Mouse (Mus musculus) MEL (cell line): ENCODE results near the gene Preb. TPM values are rescaled to one million over a fixed set of nuclear protein-coding genes. Genes with fewer than 3 reads are reported as not detected.

ENCODE experiments used
- DNase-seq: peaks from one replicate; pipeline ENCODE4 v3.0.0; 2011; ENCODE audit warnings: low read depth, low spot score
- H3K27ac ChIP-seq: 2 replicates; pipeline ENCODE4 v1.5.1; 2012; ENCODE audit warnings: low read depth, mild to moderate bottlenecking, control low read depth, low read length, moderate library complexity; ENCODE audit not compliant: control insufficient read depth
- H3K27me3 ChIP-seq, 2 experiments: fragments of 150-350 bp in 1 of 2; sonication (generic) in 1 of 2; 2 replicates each; pipeline ENCODE4 v1.6.1; 2012; ENCODE audit warnings: low read length in 2 of 2, mild to moderate bottlenecking in 2 of 2, improper control_type of control experiment in 1 of 2, moderate library complexity in 1 of 2; ENCODE audit not compliant: insufficient read depth in 2 of 2, control insufficient read depth in 1 of 2
- H3K36me3 ChIP-seq, 2 experiments: 2 replicates each; pipeline ENCODE4 v1.6.1; 2012 to 2014; ENCODE audit warnings: low read length in 2 of 2, improper control_type of control experiment in 1 of 2, inconsistent platforms in 1 of 2, mild to moderate bottlenecking in 1 of 2; ENCODE audit not compliant: insufficient read depth in 2 of 2, control insufficient read depth in 1 of 2
- H3K4me1 ChIP-seq, 2 experiments: fragments of 150-350 bp in 1 of 2; sonication (generic) in 1 of 2; 2 replicates each; pipeline ENCODE4 v1.6.1; 2012; ENCODE audit warnings: low read length in 2 of 2, improper control_type of control experiment in 1 of 2, mild to moderate bottlenecking in 1 of 2; ENCODE audit not compliant: insufficient read depth in 2 of 2, control insufficient read depth in 1 of 2
- H3K4me3 ChIP-seq, 2 experiments: fragments of 150-350 bp in 1 of 2; sonication (generic) in 1 of 2; 2 replicates each; pipeline ENCODE4 v1.5.1; 2012; ENCODE audit warnings: low read depth in 2 of 2, low read length in 2 of 2, mild to moderate bottlenecking in 2 of 2, moderate library complexity in 2 of 2, control low read depth in 1 of 2, improper control_type of control experiment in 1 of 2; ENCODE audit not compliant: control insufficient read depth in 1 of 2, insufficient read depth in 1 of 2
- H3K79me2 ChIP-seq: 2 replicates; pipeline ENCODE4 v1.6.1; 2012; ENCODE audit warnings: mild to moderate bottlenecking, low read length, moderate library complexity; ENCODE audit not compliant: control insufficient read depth, poor library complexity, insufficient read depth
- H3K9ac ChIP-seq: 2 replicates; pipeline ENCODE4 v1.6.1; 2012; ENCODE audit warnings: low read depth, mild to moderate bottlenecking, control low read depth, low read length, moderate library complexity; ENCODE audit not compliant: control insufficient read depth, poor library complexity, severe bottlenecking
- H3K9me3 ChIP-seq: fragments of 150-350 bp; sonication (generic); replicated peaks from 2 replicates; pipeline ENCODE4 v1.6.1; 2012; ENCODE audit warnings: mild to moderate bottlenecking, low read length, improper control_type of control experiment, moderate library complexity; ENCODE audit not compliant: insufficient read depth
- BHLHE40 ChIP-seq: IDR thresholded peaks from 2 replicates; pipeline ENCODE4 v1.6.1; 2012; ENCODE audit warnings: low read depth, mild to moderate bottlenecking, inconsistent platforms, low read length, improper control_type of control experiment, borderline replicate concordance
- CHD1 ChIP-seq: IDR thresholded peaks from 2 replicates; pipeline ENCODE4 v1.6.1; 2012; ENCODE audit warnings: low read depth, mild to moderate bottlenecking, inconsistent platforms, low read length, improper control_type of control experiment
- CHD2 ChIP-seq: IDR thresholded peaks from 2 replicates; pipeline ENCODE4 v1.6.1; 2011; ENCODE audit warnings: low read length, improper control_type of control experiment
- ELF1 ChIP-seq: IDR thresholded peaks from 2 replicates; pipeline ENCODE4 v1.6.1; 2014; ENCODE audit warnings: low read depth, mild to moderate bottlenecking, inconsistent platforms, low read length, improper control_type of control experiment, moderate library complexity
- ETS1 ChIP-seq: IDR thresholded peaks from 2 replicates; pipeline ENCODE4 v1.6.1; 2012; ENCODE audit warnings: low read depth, mild to moderate bottlenecking, inconsistent platforms, low read length, improper control_type of control experiment, moderate library complexity
- GABPA ChIP-seq: IDR thresholded peaks from 2 replicates; pipeline ENCODE4 v1.6.1; 2012; ENCODE audit warnings: low read depth, mild to moderate bottlenecking, inconsistent platforms, low read length, improper control_type of control experiment, moderate library complexity
- MAFK ChIP-seq: IDR thresholded peaks from 2 replicates; pipeline ENCODE4 v1.6.1; 2011; ENCODE audit warnings: low read depth, mild to moderate bottlenecking, low read length, improper control_type of control experiment, borderline replicate concordance
- MAZ ChIP-seq: IDR thresholded peaks from 2 replicates; pipeline ENCODE4 v1.6.1; 2012; ENCODE audit warnings: low read depth, mild to moderate bottlenecking, inconsistent platforms, low read length, improper control_type of control experiment
- MEF2A ChIP-seq: IDR thresholded peaks from 2 replicates; pipeline ENCODE4 v1.6.1; 2014; ENCODE audit warnings: low read depth, mild to moderate bottlenecking, inconsistent platforms, low read length, improper control_type of control experiment; ENCODE audit not compliant: poor library complexity, insufficient replicate concordance, severe bottlenecking; ENCODE audit errors: extremely low read depth
- MYC ChIP-seq: IDR thresholded peaks from 2 replicates; pipeline ENCODE4 v1.6.1; 2011; ENCODE audit warnings: low read depth, mild to moderate bottlenecking, low read length, improper control_type of control experiment, moderate library complexity
- NRF1 ChIP-seq: IDR thresholded peaks from 2 replicates; pipeline ENCODE4 v1.6.1; 2014; ENCODE audit warnings: low read depth, mild to moderate bottlenecking, inconsistent platforms, low read length, improper control_type of control experiment, moderate library complexity; ENCODE audit not compliant: poor library complexity, insufficient read depth, severe bottlenecking
- SIN3A ChIP-seq: IDR thresholded peaks from 2 replicates; pipeline ENCODE4 v1.6.1; 2012; ENCODE audit warnings: low read length, improper control_type of control experiment, inconsistent platforms
- TBP ChIP-seq: IDR thresholded peaks from 2 replicates; pipeline ENCODE4 v1.8.0; 2011; ENCODE audit warnings: low read depth, low read length, improper control_type of control experiment
- UBTF ChIP-seq: IDR thresholded peaks from 2 replicates; pipeline ENCODE4 v1.6.1; 2012; ENCODE audit warnings: low read depth, mild to moderate bottlenecking, inconsistent platforms, low read length, improper control_type of control experiment, moderate library complexity, borderline replicate concordance; ENCODE audit not compliant: insufficient read depth
- ZC3H11A ChIP-seq: IDR thresholded peaks from 2 replicates; pipeline ENCODE4 v1.6.1; 2012; ENCODE audit warnings: low read depth, mild to moderate bottlenecking, inconsistent platforms, low read length, improper control_type of control experiment
- ZNF384 ChIP-seq: IDR thresholded peaks from 2 replicates; pipeline ENCODE4 v1.6.1; 2012; ENCODE audit warnings: low read depth, mild to moderate bottlenecking, inconsistent platforms, low read length, improper control_type of control experiment
- polyA plus RNA-seq, 2 experiments: library from polyadenylated mRNA; stranded (reverse) in 1 of 2; unstranded in 1 of 2; fragments of >175 nt in 1 of 2; fragments of >200 nt in 1 of 2; gene quantifications; 2 replicates each; pipeline versions ENCODE4 v1.2.1 to v1.2.4; 2012; ENCODE audit warnings: low replicate concordance in 2 of 2, low read depth in 1 of 2; ENCODE audit not compliant: insufficient read length in 2 of 2, insufficient read depth in 1 of 2, missing spikeins in 1 of 2
- total RNA-seq: library from RNA; depleted of rRNA; stranded (reverse); fragments of 300-350 nt; gene quantifications from 2 replicates; pipeline ENCODE4 v1.2.3, GENCODE M21; 2012

Preb gene
- total and polyA plus RNA-seq, 3 experiments, result 143 to 247 TPM; not detected in 1

- TF ChIP-seq MAFK (no peak), MAZ (no peak), ELF1 (no peak), NRF1 (no peak)
These were observed 9.3 kb upstream of the Preb start (continued) for GRCm38 (mm10) chr5:30969440-30969839.

DNA sequence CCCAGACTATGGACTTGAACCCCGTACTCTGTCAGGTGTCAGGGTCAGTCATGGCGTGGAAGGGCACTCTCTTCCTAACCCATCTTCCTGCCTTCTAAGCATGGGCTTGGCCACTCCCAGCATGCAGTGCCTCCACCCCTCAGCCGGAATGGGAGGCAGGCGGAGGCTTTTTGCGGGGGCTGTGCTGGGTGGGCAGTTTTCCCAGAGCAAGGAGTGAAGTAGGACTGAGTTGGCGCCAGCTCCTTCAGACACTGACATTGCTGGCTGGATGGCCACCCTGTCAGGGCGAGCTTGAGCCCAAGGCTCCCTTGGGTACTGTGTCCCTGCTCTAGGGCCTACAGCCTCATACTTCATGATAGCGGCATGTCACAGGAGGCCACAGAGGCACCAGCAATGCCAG, 8.3 kb upstream of the Preb start, which contains the start of gene Tcf23:
TSS of gene Tcf23 (plus strand) at position 247 of the 400 bp plus-strand sequence.
- no peak within 1 kb of the TSS for H3K27ac ChIP-seq
- no peaks in the 10 kb centered on the region for H3K79me2 ChIP-seq
- H3K27me3 ChIP-seq, result 0 out of 4 replicates have a peak, but pooled peaks cover 0 to 2% of the 10 kb centered on the region in 2 experiments
- no peak within 1 kb of the TSS for H3K9ac ChIP-seq
- peaks cover 0 to 26% of the 10 kb centered on the region in 2 experiments; a peak in 3 of 4 replicates for H3K4me1 ChIP-seq
- H3K4me3 ChIP-seq, result no peak within 1 kb of the TSS
- TF ChIP-seq ZNF384 (no peak), SIN3A (no peak), CHD2 (no peak), ETS1 (no peak), BHLHE40 (no peak)
- TF ChIP-seq, all 39 proteins: peak for 0
- Histone ChIP-seq H3K9me3 (no peaks in the 10 kb centered on the region), H3K36me3 (peaks cover 0 to 16% of the 10 kb centered on the region in 2 experiments; a peak in 2 of 4 replicates)
- DNase-seq, result no peak

DNA sequence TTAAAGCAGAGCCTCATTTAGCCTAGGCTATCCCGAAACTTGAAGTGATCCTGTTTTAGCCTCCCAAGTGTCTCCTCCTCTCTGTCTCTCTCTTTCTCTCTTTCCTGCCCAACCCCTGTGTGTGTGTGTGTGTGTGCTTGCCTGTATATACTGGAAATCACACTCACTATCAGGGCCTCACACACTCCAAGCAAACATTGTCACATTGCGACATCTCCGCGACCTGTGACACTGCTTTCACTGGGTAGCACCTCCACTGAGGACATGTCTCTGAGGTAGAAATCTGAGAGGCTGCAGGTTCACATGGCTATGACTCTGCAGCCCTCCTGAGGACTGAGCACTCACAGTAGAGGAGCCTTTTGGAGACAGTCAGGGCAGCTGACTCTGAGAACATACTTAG, 6.0 kb upstream of the Preb start:
- Histone ChIP-seq H3K79me2 (no peaks in the 10 kb centered on the region), H3K9ac (no peak overlapping the region), H3K27ac (no peak overlapping the region), H3K36me3 (peaks cover 0 to 22% of the 10 kb centered on the region in 2 experiments; a peak in 2 of 4 replicates), H3K9me3 (no peaks in the 10 kb centered on the region), H3K4me3 (no peak overlapping the region), H3K4me1 (peaks cover 2 to 31% of the 10 kb centered on the region in 2 experiments; a peak in 3 of 4 replicates), H3K27me3 (0 out of 4 replicates have a peak, but pooled peaks cover 0 to 2% of the 10 kb centered on the region in 2 experiments)
- TF ChIP-seq MEF2A (no peak), NRF1 (no peak), CHD1 (no peak), MYC (no peak), TBP (no peak), UBTF (no peak), GABPA (no peak), ZC3H11A (no peak)
- DNase-seq, result no peak
